In genomic region chr14:74350751-74351150, GRCm38 (mm10) we compare ENCODE assay signal across 35 mouse cellular contexts.
"Had no signal": no experiment of that assay in that cellular context is flagged by ENCODE, and none has a peak within 500 bp of the region (broad histone marks: within the 10 kb centered on the region; RNA-seq: fewer than 3 reads in every experiment).

No protein-coding gene starts in this region.

- ATAC-seq: hindbrain, embryonic 16.5 days; hindbrain, postnatal 0 days; inflammation-experienced regulatory T-cells, adult 6 months; intestine, embryonic 15.5 days; intestine, embryonic 16.5 days; intestine, postnatal 0 days had no signal

- H3K36me3 ChIP-seq: heart, embryonic 10.5 days; heart, embryonic 12.5 days; heart, embryonic 13.5 days; heart, embryonic 15.5 days; hindbrain, embryonic 12.5 days; hindbrain, embryonic 13.5 days; hindbrain, embryonic 15.5 days; intestine, embryonic 15.5 days; kidney, embryonic 15.5 days had no signal

- H3K4me1 ChIP-seq: heart, embryonic 10.5 days; heart, embryonic 12.5 days; heart, embryonic 13.5 days; heart, embryonic 15.5 days; hindbrain, embryonic 12.5 days; hindbrain, embryonic 13.5 days; hindbrain, embryonic 15.5 days; intestine, embryonic 15.5 days; kidney, embryonic 15.5 days had no signal

- DNase-seq: heart, postnatal 10 days; heart, postnatal 14 days; heart, postnatal 36 days; heart, postnatal 4 days; kidney, adult 11 months; kidney, adult 18-20 months; kidney, adult 2 months; kidney, adult 8-10 months; kidney, adult 9 months; kidney, postnatal 10 days; kidney, postnatal 14 days; kidney, postnatal 25 days; kidney, postnatal 36 days; kidney, postnatal 4 days; layer of hippocampus, adult 9-11 months; layer of hippocampus, postnatal 36 days had no signal

- H3K27me3 ChIP-seq: heart, embryonic 12.5 days; heart, embryonic 13.5 days; heart, embryonic 15.5 days; hindbrain, embryonic 12.5 days; hindbrain, embryonic 13.5 days; hindbrain, embryonic 15.5 days; intestine, embryonic 15.5 days; kidney, embryonic 15.5 days had no signal

- H3K4me3 ChIP-seq: heart, embryonic 10.5 days; heart, embryonic 12.5 days; heart, embryonic 13.5 days; heart, embryonic 15.5 days; hindbrain, embryonic 12.5 days; hindbrain, embryonic 13.5 days; hindbrain, embryonic 15.5 days; intestine, embryonic 15.5 days; kidney, embryonic 15.5 days; layer of hippocampus, adult 2 months; left cerebral cortex, adult 2 months had no signal

- H3K27ac ChIP-seq: heart, embryonic 10.5 days; heart, embryonic 13.5 days; heart, embryonic 15.5 days; hindbrain, embryonic 12.5 days; hindbrain, embryonic 13.5 days; hindbrain, embryonic 14.5 days; hindbrain, embryonic 15.5 days; hindbrain, postnatal 0 days; intestine, embryonic 15.5 days; kidney, embryonic 15.5 days; kidney, postnatal 0 days; layer of hippocampus, adult 2 months; left cerebral cortex, adult 2 months had no signal

- H3K9me3 ChIP-seq: heart, embryonic 10.5 days; heart, embryonic 12.5 days; heart, embryonic 13.5 days; heart, embryonic 15.5 days; hindbrain, embryonic 12.5 days; hindbrain, embryonic 13.5 days; hindbrain, embryonic 15.5 days; intestine, embryonic 15.5 days; kidney, embryonic 15.5 days had no signal

- H3K4me2 ChIP-seq: heart, embryonic 11.5 days; heart, embryonic 12.5 days; heart, embryonic 13.5 days; heart, embryonic 15.5 days; hindbrain, embryonic 12.5 days; hindbrain, embryonic 13.5 days; hindbrain, embryonic 14.5 days; hindbrain, embryonic 15.5 days; intestine, embryonic 15.5 days; kidney, embryonic 15.5 days had no signal

- H3K9ac ChIP-seq: heart, embryonic 12.5 days; heart, embryonic 13.5 days; heart, embryonic 15.5 days; hindbrain, embryonic 12.5 days; hindbrain, embryonic 13.5 days; hindbrain, embryonic 14.5 days; hindbrain, embryonic 15.5 days; intestine, embryonic 15.5 days; kidney, embryonic 15.5 days had no signal
